Mouse (Mus musculus): ENCODE results near the gene Gabrr3. TPM values are rescaled to one million over a fixed set of nuclear protein-coding genes. Genes with fewer than 3 reads are reported as not detected.

The Gabrr3 gene
- polyA plus RNA-seq, 1 experiment: 0.07 TPM

- TF ChIP-seq CTCF (IDR thresholded peaks at IDR 0.05; ENCODE audit: borderline replicate concordance, extremely low read depth, insufficient read depth, insufficient read length) (peak; percentile 33; the same call in 1 of the 2 replicates), POLR2A (IDR thresholded peaks at IDR 0.05; ENCODE audit: borderline replicate concordance, extremely low read depth, insufficient read depth, insufficient read length, poor library complexity, severe bottlenecking) (0 out of 2 replicates have a peak, but pooled peaks have one; percentile 10)
- peak; percentile 86 for DNase-seq (ENCODE audit: low read depth)
Observed at GRCm38 (mm10) chr16:59471637-59472278, 64.6 kb downstream of the Gabrr3 start, which contains the start of gene Riox2. TSS of gene Riox2 (plus strand) at chr16:59471775.

- peak; percentile 9 for DNase-seq (ENCODE audit: low read depth)
- TF ChIP-seq CTCF (IDR thresholded peaks at IDR 0.05; ENCODE audit: borderline replicate concordance, extremely low read depth, insufficient read depth, insufficient read length): no peak
- no peak for TF ChIP-seq POLR2A (IDR thresholded peaks at IDR 0.05; ENCODE audit: borderline replicate concordance, extremely low read depth, insufficient read depth, insufficient read length, poor library complexity, severe bottlenecking)
Observed at GRCm38 (mm10) chr16:59472546-59472945, 65.4 kb downstream of the Gabrr3 start.

- DNase-seq (ENCODE audit: low read depth): peak; percentile 56
- TF ChIP-seq CTCF (IDR thresholded peaks at IDR 0.05; ENCODE audit: borderline replicate concordance, extremely low read depth, insufficient read depth, insufficient read length) (peak; percentile 79), POLR2A (IDR thresholded peaks at IDR 0.05; ENCODE audit: borderline replicate concordance, extremely low read depth, insufficient read depth, insufficient read length, poor library complexity, severe bottlenecking) (no peak)
Observed at GRCm38 (mm10) chr16:59474788-59475187, 67.7 kb downstream of the Gabrr3 start.

GRCm38 (mm10) chr16:59477955-59478354 is 70.8 kb downstream of the Gabrr3 start:
- no peak for TF ChIP-seq CTCF (IDR thresholded peaks at IDR 0.05; ENCODE audit: borderline replicate concordance, extremely low read depth, insufficient read depth, insufficient read length)
- TF ChIP-seq POLR2A (IDR thresholded peaks at IDR 0.05; ENCODE audit: borderline replicate concordance, extremely low read depth, insufficient read depth, insufficient read length, poor library complexity, severe bottlenecking): no peak
- DNase-seq (ENCODE audit: low read depth): no peak

- DNase-seq (ENCODE audit: low read depth): no peak
- TF ChIP-seq POLR2A (IDR thresholded peaks at IDR 0.05; ENCODE audit: borderline replicate concordance, extremely low read depth, insufficient read depth, insufficient read length, poor library complexity, severe bottlenecking) (no peak), CTCF (IDR thresholded peaks at IDR 0.05; ENCODE audit: borderline replicate concordance, extremely low read depth, insufficient read depth, insufficient read length) (no peak)
Observed at GRCm38 (mm10) chr16:59487239-59487638, 80.1 kb downstream of the Gabrr3 start.

GRCm38 (mm10) chr16:59487975-59488548 is 80.9 kb downstream of the Gabrr3 start:
- TF ChIP-seq CTCF (IDR thresholded peaks at IDR 0.05; ENCODE audit: borderline replicate concordance, extremely low read depth, insufficient read depth, insufficient read length) (no peak), POLR2A (IDR thresholded peaks at IDR 0.05; ENCODE audit: borderline replicate concordance, extremely low read depth, insufficient read depth, insufficient read length, poor library complexity, severe bottlenecking) (no peak)
- DNase-seq (ENCODE audit: low read depth): no peak

- TF ChIP-seq CTCF (IDR thresholded peaks at IDR 0.05; ENCODE audit: borderline replicate concordance, extremely low read depth, insufficient read depth, insufficient read length): no peak
- TF ChIP-seq POLR2A (IDR thresholded peaks at IDR 0.05; ENCODE audit: borderline replicate concordance, extremely low read depth, insufficient read depth, insufficient read length, poor library complexity, severe bottlenecking): no peak
Observed at GRCm38 (mm10) chr16:59493199-59493598, 86.1 kb downstream of the Gabrr3 start.

GRCm38 (mm10) chr16:59497947-59498346 is 90.8 kb downstream of the Gabrr3 start:
- TF ChIP-seq CTCF (IDR thresholded peaks at IDR 0.05; ENCODE audit: borderline replicate concordance, extremely low read depth, insufficient read depth, insufficient read length) (no peak), POLR2A (IDR thresholded peaks at IDR 0.05; ENCODE audit: borderline replicate concordance, extremely low read depth, insufficient read depth, insufficient read length, poor library complexity, severe bottlenecking) (no peak)

More at GRCm38 (mm10) chr16:59493199-59493598, 86.1 kb downstream of the Gabrr3 start:
- DNase-seq (ENCODE audit: low read depth): no peak

GRCm38 (mm10) chr16:59499180-59499579 is 92.0 kb downstream of the Gabrr3 start:
- TF ChIP-seq POLR2A (IDR thresholded peaks at IDR 0.05; ENCODE audit: borderline replicate concordance, extremely low read depth, insufficient read depth, insufficient read length, poor library complexity, severe bottlenecking): no peak
- no peak for TF ChIP-seq CTCF (IDR thresholded peaks at IDR 0.05; ENCODE audit: borderline replicate concordance, extremely low read depth, insufficient read depth, insufficient read length)
- DNase-seq (ENCODE audit: low read depth): no peak

More at GRCm38 (mm10) chr16:59497947-59498346, 90.8 kb downstream of the Gabrr3 start:
- no peak for DNase-seq (ENCODE audit: low read depth)

- no peak for DNase-seq (ENCODE audit: low read depth)
- TF ChIP-seq CTCF (IDR thresholded peaks at IDR 0.05; ENCODE audit: borderline replicate concordance, extremely low read depth, insufficient read depth, insufficient read length) (no peak), POLR2A (IDR thresholded peaks at IDR 0.05; ENCODE audit: borderline replicate concordance, extremely low read depth, insufficient read depth, insufficient read length, poor library complexity, severe bottlenecking) (no peak)
Observed at GRCm38 (mm10) chr16:59509830-59510229, 102.7 kb downstream of the Gabrr3 start.

Other genes starting within 250 kb of the Gabrr3 start
- not detected in 2 replicates for gene Olfr196, start 236.9 kb upstream of the Gabrr3 start, polyA plus RNA-seq (2012; rRNA removed)
- not detected in 2 replicates for gene Olfr198, start 203.8 kb upstream of the Gabrr3 start, polyA plus RNA-seq (2012; rRNA removed)
- gene Olfr199, start 187.6 kb upstream of the Gabrr3 start, polyA plus RNA-seq (2012; rRNA removed): not detected in 2 replicates
- not detected in 2 replicates for gene Olfr201, start 134.7 kb upstream of the Gabrr3 start, polyA plus RNA-seq (2012; rRNA removed)
- gene Olfr202, start 120.5 kb upstream of the Gabrr3 start, polyA plus RNA-seq (2012; rRNA removed): not detected in 2 replicates
- not detected in 2 replicates for gene Olfr203, start 108.5 kb upstream of the Gabrr3 start, polyA plus RNA-seq (2012; rRNA removed)
- not detected in 2 replicates for gene Olfr204, start 89.1 kb upstream of the Gabrr3 start, polyA plus RNA-seq (2012; rRNA removed)
- not detected in 2 replicates for gene Olfr205, start 76.2 kb upstream of the Gabrr3 start, polyA plus RNA-seq (2012; rRNA removed)
- not detected in 2 replicates for gene Olfr206, start 58.1 kb upstream of the Gabrr3 start, polyA plus RNA-seq (2012; rRNA removed)
- not detected in 2 replicates for gene Olfr209, start 43.3 kb upstream of the Gabrr3 start, polyA plus RNA-seq (2012; rRNA removed)
- gene Riox2, start 64.4 kb downstream of the Gabrr3 start, polyA plus RNA-seq (2012; rRNA removed): 5.8 and 7.8 TPM in 2 replicates
- gene Crybg3, start 193.6 kb downstream of the Gabrr3 start, polyA plus RNA-seq (2012; rRNA removed): 2.3 and 4.7 TPM in 2 replicates
- gene Arl6, start 232.1 kb downstream of the Gabrr3 start, polyA plus RNA-seq (2012; rRNA removed): 20.7 and 24.3 TPM in 2 replicates